Mouse (Mus musculus): ENCODE measurements around the gene Notch2. TPM values are rescaled to one million over a fixed set of nuclear protein-coding genes. Genes with fewer than 3 reads are reported as not detected.
"Not testable (repeated sequence)": the region's sequence is repeated elsewhere in the genome, so short reads cannot be mapped to it uniquely, and the experiment has no call there.

Notch2 gene
- total RNA-seq, 2 experiments from 2014 or later: 11.1 to 11.5 TPM

DNA sequence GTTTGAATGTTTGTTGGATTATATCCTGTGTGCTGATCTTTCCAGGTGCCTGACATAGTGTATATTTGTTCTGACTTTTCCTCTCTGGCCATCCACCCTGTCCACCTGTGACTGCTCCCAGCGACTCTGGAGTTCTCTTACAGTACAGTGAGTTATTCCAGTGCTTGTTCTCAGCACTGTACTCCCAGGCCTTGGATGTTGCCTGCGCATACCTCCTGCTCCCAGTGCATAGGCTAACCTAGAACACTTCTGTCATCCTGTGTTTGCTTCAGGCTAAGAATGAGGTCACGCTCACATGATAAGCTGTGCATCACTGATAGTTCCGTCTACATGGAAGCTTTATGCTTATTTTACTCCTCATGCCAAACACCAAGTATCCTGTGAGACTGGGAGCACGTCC, 115.4 kb downstream of the Notch2 start:
- no peak for ATAC-seq (replicated peaks; ENCODE audit: low FRiP score, poor library complexity, severe bottlenecking)

DNA sequence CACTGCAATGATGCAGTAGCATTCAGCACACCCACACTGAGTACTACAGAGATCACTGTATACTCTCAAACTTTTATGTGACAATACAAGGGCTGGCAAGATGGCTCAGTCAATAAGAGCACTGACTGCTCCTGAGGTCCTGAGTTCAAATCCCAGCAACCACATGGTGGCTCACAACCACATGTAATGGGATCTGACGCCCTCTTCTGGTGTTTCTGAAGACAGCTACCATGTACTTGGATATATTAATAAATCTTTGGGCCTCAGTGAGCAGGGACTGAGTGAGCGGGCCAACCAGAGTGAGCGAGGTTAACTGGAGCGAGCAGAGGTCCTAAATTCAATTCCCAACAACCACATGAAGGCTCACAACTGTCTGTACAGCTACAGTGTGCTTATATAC, 118.8 kb downstream of the Notch2 start:
- ATAC-seq (replicated peaks; ENCODE audit: low FRiP score, poor library complexity, severe bottlenecking): not testable (repeated sequence)

DNA sequence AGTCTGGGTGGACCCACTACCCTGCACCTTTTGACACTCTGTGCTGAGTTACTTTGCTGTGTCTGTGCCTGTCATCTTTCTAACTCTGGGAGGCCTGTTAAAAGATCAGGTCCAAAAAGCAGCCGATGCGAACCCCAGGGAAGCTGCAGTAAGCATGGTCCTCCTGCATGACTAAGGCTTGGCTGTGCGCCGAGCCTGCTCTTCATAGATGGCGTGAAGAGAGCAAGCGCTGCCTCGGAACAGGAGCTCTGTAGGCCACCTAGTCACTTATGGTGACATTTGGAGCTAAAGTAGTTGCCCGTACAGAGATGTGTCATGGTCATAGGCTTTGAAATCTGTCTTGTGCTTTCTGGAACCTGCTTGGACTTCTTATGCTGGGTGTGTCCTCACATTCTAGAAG, 119.3 kb downstream of the Notch2 start:
- no peak for ATAC-seq (replicated peaks; ENCODE audit: low FRiP score, poor library complexity, severe bottlenecking)

DNA sequence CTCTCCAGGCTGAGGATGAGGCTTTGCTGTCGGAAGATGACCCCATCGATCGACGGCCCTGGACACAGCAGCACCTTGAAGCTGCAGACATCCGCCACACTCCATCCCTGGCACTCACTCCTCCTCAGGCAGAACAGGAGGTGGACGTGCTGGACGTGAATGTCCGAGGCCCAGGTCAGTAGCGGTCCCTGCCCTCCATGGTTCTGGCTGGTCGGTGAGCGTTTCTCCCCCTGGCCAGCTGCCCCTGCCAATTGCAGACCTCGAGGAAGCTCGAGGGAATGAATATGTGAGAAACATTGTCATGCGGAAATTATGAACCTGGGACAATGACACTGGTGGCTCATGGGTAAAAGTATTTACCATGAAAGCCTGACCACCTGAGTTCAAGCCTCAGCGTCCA, 128.1 kb downstream of the Notch2 start:
- no peak for ATAC-seq (replicated peaks; ENCODE audit: low FRiP score, poor library complexity, severe bottlenecking)

DNA sequence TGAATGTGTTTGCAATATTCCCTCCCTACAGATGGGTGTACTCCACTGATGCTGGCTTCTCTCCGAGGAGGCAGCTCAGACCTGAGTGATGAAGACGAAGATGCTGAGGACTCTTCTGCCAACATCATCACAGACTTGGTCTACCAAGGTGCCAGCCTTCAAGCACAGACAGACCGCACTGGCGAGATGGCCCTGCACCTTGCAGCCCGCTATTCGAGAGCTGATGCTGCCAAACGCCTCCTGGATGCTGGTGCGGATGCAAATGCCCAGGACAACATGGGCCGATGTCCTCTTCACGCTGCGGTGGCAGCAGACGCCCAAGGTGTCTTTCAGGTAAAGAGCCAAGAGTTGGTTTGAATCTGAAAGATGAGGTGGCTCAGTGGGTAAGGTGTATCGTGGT, 129.5 kb downstream of the Notch2 start:
- ATAC-seq (replicated peaks; ENCODE audit: low FRiP score, poor library complexity, severe bottlenecking): no peak

GRCm38 (mm10) chr3:98145204-98145603, 131.9 kb downstream of the Notch2 start:
- no peak for ATAC-seq (replicated peaks; ENCODE audit: low FRiP score, poor library complexity, severe bottlenecking)

- ATAC-seq (replicated peaks; ENCODE audit: low FRiP score, poor library complexity, severe bottlenecking): no peak
These were observed 133.4 kb downstream of the Notch2 start for GRCm38 (mm10) chr3:98146471-98147410.

DNA sequence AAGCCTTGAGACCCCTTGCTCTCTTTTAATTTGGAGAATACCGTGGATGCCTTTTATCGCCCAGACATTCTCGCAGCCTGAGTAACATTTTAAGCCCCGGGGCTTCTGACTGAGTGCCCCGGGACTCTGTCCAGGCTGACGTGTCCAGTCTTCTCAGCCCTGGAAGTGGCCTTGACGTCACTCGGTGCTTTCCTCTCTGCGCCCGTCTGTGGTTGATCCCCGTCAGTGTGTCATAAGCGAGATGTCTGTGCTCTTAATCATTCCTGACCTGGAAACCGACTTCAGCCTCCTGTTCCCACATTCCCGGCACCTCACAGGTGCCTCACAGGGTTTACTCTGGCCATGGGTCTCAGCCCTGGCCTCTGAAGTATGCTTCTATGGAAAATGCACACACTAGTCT, 134.4 kb downstream of the Notch2 start:
- ATAC-seq (replicated peaks; ENCODE audit: low FRiP score, poor library complexity, severe bottlenecking): no peak

DNA sequence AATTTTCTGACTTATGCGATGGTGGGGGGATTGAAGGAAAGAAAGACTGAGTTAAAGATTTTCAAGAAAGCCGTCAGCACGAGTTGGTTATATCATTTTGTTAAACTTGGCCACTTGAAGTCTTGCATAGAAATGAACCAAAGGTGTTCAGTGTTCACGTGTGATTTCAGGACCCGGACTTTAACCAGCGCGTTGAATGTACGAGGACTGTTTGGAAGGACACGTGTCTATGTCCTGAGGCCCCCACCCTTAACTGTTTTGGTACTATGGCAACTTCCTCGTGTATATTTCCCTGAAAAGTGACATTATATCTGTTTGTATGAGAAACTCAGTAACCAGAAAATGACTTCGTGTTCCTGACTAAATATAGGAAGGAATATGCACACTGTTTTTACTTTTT, 136.6 kb downstream of the Notch2 start:
- no peak for ATAC-seq (replicated peaks; ENCODE audit: low FRiP score, poor library complexity, severe bottlenecking)

DNA sequence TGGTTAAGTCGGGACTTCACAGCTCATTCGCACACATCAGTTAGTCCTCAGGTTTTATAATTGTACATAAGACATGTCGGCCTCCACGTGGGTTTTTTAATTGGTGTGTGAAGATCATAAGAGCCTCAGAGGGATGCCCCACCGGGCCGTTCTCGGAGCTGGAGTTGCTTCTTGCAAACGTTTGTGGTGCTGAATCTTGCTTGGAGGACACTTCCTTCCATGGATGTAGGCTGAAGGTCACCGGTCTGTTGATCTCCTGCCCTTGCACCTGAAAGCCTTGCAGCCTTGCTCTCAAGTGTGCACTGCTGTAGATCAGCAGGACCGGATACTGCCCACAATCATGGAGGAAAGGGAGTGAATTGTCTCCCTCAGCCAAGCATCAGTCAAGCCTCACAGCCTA, 137.7 kb downstream of the Notch2 start:
- no peak for ATAC-seq (replicated peaks; ENCODE audit: low FRiP score, poor library complexity, severe bottlenecking)

DNA sequence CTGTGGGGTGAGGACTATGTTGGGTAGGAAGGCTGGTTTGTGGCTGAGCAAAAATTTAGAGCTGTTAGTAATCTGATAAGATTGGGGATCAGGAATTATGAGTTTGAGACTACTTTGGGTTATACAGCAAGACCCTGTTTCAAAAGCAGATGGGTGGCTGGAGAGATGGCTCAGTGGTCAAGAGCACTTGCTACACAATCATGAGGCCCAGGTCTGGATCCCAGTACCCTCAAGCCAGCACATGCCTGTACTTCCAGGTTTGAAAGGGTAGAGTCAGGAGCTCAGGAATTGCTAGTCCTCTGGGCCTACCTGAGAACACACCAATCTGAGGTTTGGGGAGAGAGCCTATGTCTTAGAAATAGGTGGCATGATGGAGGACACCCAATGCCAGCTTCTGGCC, 140.1 kb downstream of the Notch2 start:
- ATAC-seq (replicated peaks; ENCODE audit: low FRiP score, poor library complexity, severe bottlenecking): no peak

DNA sequence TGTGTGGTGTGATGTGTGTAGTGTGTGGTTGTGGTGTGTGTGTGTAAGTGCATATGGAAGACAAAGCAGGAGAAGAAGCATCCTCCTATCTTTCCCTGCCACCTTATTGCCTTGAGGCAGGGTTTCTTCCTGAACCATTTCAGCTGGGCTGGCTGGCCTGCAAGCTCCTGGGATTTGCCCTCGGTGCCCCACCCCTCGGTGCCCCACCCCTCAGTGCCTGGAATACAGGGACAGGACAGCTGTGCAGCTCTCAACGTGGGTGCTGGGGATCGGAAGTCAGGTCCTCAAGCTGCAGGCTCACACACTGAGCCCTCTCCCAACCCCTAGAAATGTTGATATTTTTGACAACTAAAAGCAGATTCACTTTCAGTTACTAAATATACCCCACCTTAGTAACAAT, 142.8 kb downstream of the Notch2 start:
- ATAC-seq (replicated peaks; ENCODE audit: low FRiP score, poor library complexity, severe bottlenecking): no peak

DNA sequence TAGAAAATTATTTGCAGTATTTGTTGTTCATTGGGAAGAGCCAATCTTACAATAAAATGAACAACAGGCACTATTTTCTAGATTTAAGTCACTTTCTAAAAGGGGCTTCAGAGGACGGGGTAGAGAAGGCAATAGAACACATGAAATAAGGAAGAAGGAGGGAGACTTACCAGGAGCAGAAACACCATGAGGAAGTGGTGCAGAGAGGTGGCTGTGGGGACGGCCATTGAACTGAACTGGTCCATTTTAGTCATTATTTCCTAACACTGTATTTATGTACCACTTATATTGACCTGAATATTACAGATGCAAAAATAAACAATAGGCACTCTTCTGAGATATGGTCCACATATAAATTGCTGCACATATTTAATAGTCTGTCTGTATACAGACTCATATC, 143.7 kb downstream of the Notch2 start:
- no peak for ATAC-seq (replicated peaks; ENCODE audit: low FRiP score, poor library complexity, severe bottlenecking)

- ATAC-seq (replicated peaks; ENCODE audit: low FRiP score, poor library complexity, severe bottlenecking): no peak
These were observed 144.3 kb downstream of the Notch2 start for GRCm38 (mm10) chr3:98157585-98157984.

DNA sequence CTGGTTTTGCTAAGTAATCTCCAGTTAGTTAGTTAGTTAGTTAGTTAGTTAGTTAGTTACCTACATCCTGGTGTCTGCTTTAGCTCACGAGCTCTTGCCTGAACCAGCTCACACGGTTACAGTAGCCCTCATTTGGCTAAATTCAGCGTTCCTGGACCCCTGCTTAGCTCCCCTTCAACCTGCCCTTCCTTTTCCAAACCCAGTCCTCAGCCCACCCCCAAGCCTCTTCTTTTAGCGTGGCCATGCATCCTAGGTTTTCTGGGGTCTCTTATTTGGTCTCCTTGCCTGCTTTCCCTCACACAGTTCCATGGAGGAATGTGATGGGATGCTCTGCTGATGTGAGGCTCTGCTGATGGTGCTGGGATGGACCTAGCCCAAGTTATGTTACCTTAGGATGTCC, 145.3 kb downstream of the Notch2 start:
- ATAC-seq (replicated peaks; ENCODE audit: low FRiP score, poor library complexity, severe bottlenecking): no peak

DNA sequence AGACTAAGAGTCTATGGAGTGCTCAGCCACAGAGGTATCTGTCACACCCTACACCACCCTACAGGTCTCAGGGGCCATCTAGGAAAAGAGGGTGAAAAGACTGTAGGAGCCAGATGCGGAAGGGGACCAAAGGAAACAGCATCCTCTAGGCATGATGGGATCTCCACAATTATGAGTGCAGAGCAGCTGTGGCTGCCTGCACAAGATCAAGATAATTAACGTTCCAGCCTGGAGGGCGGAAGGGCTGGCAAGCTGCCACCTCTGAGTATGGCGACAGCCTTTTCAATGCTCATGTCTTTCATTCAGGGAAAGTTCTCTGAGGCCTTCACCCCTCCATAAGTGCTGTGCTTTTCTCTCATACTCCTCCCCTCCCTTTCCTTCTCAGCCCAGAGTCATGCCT, 146.0 kb downstream of the Notch2 start:
- ATAC-seq (replicated peaks; ENCODE audit: low FRiP score, poor library complexity, severe bottlenecking): no peak

- ATAC-seq (replicated peaks; ENCODE audit: low FRiP score, poor library complexity, severe bottlenecking): no peak
These were observed 147.0 kb downstream of the Notch2 start, which contains the start of gene Adam30 for GRCm38 (mm10) chr3:98160330-98160729. Gene Adam30 (plus strand): TSS chr3:98160630.

- ATAC-seq (replicated peaks; ENCODE audit: low FRiP score, poor library complexity, severe bottlenecking): no peak
These were observed 165.0 kb downstream of the Notch2 start for GRCm38 (mm10) chr3:98178340-98178739.

DNA sequence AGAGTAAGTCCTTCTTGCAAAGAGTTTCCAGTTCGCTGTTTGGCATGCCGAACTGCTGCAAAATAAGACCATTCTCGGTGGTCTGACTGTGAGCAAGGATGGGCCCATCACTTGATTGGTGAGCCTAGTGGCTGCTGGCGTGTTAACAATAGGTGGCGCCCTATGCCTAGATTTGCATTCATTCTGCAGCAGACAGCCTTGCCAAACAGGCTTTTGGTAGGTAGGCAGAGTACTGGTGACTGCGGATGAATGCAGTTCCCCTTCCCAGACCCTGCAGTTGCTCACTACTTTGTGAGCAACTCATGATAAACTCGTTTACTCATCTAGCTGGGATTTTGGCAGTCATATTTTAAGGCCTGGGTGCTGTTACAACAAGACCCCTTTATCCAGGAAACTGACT, 167.5 kb downstream of the Notch2 start:
- no peak for ATAC-seq (replicated peaks; ENCODE audit: low FRiP score, poor library complexity, severe bottlenecking)

DNA sequence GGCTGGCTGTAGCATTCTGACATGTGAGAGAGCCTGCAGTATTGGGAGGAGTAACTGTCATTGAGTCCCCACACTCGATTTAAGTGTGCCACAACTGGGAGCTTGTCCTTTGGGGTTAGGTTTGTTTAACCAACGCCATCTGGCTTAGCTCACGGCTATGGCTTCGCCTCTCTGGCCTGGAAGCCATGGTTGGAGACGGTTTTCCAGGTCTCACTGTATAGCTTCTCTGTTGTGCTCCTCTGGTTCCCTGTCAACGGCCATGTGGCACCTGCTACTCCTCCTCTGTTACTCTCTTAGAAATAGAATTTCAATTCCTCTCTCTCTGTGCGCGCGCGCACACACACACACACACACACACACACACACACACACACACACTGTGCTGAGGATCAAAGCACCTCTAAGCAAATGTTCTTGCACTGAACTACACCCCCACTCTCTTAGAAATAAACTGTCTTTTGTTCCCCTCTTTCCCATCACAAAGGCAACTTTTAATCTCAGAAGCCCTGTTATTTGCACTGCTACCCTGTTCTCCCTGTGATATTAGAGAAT, 171.9 kb downstream of the Notch2 start:
- ATAC-seq (replicated peaks; ENCODE audit: low FRiP score, poor library complexity, severe bottlenecking): no peak

GRCm38 (mm10) chr3:98187777-98188176, 174.4 kb downstream of the Notch2 start:
- ATAC-seq (replicated peaks; ENCODE audit: low FRiP score, poor library complexity, severe bottlenecking): no peak
